Mouse (Mus musculus) cerebral cortex, adult 2 months (tissue): ENCODE measurements around the gene Cct8l1.

ENCODE experiments used
- WGBS: fragments of 180-500 bp; shearing (Covaris S2); methylation state at CpG from one replicate; pipeline ENCODE4 v1.1.7; 2018; 5-methylcytosine and 5-hydroxymethylcytosine counted together

Gene Cct8l1

GRCm38 (mm10) chr5:25532256-25533147, 16.6 kb downstream of the Cct8l1 start:
- 59% methylated on average over 18 of the region's 18 CpGs for WGBS

DNA sequence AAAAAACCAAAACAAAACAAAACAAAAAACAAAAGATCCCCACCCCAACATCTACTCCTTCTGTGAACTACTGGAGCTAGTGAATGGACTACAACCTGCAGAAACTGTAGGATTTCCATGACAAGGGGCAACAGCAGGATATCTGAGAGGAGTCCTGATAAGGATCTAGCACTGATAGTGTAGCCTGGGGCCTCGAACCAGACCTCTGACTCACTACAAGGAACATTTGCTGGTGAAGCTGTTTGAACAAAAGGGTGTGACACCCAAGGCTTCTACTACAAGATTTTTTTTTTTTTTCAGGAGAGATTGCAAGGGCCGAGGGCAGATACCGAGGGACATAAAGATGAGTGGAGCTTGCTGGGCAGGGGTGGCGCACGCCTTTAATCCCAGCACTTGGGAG, 17.4 kb downstream of the Cct8l1 start:
- WGBS = 95% methylated on average over 5 of the region's 5 CpGs

DNA sequence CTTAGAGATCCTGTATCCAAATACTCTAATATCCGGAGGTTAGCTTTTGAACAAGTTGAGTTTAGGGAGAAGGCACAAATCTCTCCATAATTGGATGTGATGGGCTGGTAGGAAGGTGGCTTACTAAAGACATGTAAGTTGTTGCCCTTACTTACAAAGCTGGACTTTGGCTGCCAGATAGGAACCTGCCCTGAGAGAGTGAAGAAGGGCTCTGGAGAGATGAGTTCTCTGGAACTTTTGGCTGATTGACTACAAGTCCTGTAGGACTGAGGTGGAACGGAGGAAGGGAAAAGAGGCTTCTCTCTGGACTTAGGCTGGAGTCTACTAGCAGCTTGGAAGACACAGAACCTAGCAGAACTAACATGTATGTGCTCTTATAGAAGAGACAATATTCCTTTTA, 19.7 kb downstream of the Cct8l1 start:
- 90% methylated on average over 2 of the region's 2 CpGs for WGBS

- WGBS = 79% methylated on average over 2 of the region's 2 CpGs
These were observed 20.6 kb downstream of the Cct8l1 start for GRCm38 (mm10) chr5:25536451-25536850.

DNA sequence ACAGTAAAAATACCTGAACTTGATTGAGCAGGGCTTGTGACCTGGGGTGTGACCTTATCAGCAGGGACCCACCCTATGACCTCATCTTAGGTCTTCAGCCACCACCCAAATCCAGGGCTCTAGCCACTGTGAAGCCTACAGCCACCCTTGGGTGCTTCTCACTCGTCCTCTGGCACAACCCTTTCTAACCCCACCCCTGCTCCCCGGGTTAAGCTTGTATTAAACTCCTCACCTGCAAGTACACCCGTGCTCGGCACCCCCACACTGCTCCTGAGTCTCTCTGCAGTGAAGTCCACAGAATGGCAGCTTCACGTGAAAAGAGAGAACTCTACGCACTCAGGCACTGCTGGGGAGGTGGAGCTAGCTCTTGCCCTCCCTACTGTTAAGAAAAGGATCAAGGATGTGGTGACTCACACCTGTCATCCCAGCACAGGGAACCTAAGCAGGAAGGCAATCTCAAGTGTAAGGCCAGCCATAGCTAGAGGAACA, 21.1 kb downstream of the Cct8l1 start:
- 52% methylated on average over 6 of the region's 6 CpGs for WGBS

DNA sequence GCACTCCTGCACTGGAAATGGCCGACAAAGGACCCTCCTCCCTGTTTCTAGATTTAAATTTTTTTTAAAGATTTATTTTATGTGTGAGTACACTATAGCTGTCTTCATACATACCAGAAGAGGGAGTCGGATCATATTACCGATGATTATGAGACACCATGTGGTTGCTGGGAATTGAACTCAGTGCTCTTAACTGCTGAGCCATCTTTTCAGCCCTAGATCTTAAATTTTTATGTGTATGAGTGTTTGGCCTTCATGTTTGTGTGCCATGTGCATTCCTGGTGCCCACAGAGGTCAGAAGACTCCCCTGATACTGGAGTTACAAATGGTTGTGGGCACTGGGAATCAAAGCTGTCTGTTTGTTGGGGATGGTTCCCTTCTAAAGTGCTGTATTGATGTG, 25.1 kb downstream of the Cct8l1 start:
- WGBS = 92% methylated on average over 3 of the region's 3 CpGs

DNA sequence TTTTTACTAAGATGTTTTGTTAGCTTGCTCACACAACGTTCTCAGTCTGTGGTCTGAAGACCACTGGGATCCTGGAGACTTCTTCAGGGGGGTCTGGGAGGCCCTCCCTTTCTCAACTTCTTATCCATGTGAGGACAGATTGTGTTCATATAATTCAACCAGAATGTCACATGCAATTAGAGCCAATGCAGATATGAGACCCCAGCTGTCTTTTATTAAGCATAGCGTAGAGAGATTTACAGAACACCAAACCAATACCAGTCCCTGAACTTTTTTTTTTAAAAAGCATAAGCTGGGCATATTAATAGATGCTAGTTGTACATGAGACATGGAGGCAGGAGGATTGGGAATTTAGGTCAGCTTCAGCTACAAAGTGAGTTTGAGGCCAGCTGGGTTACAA, 25.8 kb downstream of the Cct8l1 start:
- 85% methylated on average over 2 of the region's 2 CpGs for WGBS

DNA sequence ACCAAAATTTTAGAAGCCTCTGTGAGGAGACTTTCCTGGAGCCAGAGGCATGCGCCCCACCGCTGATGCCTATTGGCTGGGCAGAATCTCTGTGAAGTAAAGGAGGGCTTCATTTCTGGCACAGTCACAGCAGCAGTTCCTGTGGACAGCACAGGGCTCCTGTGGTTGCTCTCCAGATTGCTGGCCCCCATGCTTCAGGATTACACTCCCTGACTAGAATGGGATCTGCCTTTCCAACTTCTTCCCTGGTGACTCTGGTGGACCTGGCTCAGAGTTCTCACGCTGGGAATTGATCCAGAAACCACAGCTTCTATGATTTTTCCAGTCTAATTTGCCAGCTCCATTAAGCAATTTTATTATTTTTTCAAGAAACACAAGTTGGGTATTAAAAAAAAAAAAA, 28.2 kb downstream of the Cct8l1 start:
- WGBS = 86% methylated on average over 3 of the region's 3 CpGs

DNA sequence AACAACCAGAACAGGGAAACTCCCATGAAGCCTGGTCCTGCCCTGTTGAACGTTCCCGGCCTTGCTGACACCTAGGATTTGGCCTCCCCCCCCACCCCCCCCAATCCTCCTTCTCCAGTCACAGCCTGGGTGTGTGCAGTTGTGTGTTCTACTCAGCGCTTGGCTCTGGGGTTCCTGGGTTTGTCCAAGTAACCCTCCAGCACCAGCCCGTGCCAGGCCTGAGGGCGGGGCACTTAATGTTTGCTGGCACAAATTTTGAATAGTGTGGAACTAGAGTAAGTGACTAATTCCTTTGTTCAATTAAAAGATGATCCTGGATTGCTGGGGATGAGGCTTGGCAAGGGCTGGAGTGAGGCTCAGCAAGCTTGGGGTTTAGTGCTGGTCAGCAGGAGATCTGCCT, 28.7 kb downstream of the Cct8l1 start:
- 89% methylated on average over 5 of the region's 5 CpGs for WGBS

DNA sequence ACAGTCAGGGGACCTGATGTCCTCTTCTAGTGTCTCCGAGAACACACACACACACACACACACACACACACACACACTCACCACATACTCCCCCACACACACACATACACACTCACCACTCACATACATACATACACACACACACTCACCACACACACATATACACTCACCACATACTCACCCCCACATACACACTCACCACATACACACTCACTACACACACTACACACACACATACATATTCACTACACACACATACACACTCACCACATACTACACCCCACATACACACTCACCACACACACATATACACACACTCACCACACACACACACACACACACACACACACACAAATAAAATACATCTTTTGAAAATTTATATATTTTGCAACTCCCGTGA, 31.0 kb downstream of the Cct8l1 start:
- 99% methylated on average over 2 of the region's 2 CpGs for WGBS

GRCm38 (mm10) chr5:25550912-25551311, 35.0 kb downstream of the Cct8l1 start:
- 100% methylated on average over 1 of the region's 1 CpGs for WGBS

DNA sequence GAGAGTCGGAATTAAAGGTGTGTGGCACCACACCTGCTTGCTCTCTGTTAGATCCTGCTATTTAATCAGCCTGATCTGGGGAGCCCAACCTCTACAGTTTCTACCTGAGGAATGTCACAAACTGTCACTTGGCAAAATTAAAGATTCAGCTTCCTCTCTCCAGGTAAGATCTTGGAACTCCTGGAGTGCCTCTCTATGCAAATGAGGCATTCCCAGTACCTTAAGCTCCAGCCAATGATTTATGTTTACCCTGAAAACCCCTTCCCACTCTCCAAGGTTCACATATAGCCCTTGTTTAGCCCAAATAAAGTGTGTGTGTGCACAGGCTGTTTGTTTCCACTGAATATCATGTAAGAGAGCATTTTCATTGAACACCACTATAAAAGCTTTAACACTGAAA, 38.3 kb downstream of the Cct8l1 start:
- 88% methylated on average over 1 of the region's 1 CpGs for WGBS

DNA sequence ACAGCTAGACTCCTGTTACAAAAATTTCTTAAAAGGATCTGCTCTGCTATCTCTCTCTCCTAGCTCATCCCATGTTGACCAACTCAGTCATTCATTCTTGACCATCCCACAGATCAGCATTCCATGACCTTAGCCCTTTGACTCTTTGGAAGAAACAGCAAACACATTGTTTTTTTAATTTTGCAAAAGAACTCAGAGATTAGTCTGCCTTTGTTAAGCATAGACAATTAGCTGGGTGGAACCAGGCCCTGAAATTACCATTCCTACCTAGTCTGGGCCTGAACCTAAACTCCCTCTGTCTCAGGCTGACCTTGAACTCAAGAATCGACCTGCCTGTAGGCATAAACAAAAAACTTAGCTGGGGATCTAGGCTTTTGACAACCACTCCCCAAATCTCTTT, 38.8 kb downstream of the Cct8l1 start:
- 63% methylated on average over 1 of the region's 1 CpGs for WGBS

DNA sequence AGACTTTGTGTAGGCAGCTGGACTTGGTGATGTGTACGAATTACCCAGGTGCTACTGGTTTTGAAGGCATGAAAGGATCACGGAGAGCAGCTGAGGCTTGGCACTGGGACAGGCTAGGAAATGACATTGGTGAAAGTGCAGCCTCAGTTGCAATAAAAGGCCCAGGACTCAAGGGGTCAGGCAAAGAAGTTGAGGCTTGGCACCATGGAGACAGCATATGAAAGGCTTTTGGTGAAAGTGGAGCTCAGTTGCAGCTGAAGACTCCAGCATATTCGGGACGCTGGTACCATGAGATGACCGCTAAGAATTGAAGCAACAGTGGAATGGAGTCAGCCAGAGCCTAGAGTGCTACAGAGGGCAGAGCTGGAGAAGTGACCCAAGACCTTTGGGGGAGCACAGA, 39.8 kb downstream of the Cct8l1 start:
- WGBS = 76% methylated on average over 5 of the region's 5 CpGs

DNA sequence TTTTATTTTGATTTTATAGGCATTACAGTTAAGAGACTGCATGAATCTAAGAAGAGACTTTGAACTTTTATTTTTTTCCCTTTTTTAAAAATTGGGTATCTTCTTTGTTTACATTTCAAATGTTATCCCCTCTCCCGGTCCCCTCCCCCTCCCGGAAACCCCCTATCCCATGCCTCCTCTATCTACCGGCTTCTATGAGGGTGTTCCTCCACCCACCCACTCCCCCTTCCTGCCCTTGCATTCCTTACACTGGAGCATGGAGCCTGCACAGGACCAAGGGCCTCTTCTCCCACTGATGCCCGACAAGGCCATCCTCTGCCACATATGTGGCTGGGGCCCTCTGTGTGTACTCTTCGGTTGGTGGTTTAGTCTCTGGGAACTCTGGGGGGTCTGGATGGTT, 40.5 kb downstream of the Cct8l1 start:
- WGBS = 85% methylated on average over 5 of the region's 5 CpGs
